Mouse (Mus musculus): ENCODE data around the gene Lmod3. TPM values are rescaled to one million over a fixed set of nuclear protein-coding genes. Genes with fewer than 3 reads are reported as not detected.
A peak's percentile ranks its signal among the peaks of the same experiment; 100 is the strongest.
"Not testable (repeated sequence)": the region's sequence is repeated elsewhere in the genome, so short reads cannot be mapped to it uniquely, and the experiment has no call there.

Lmod3 gene
- polyA plus RNA-seq, 1 experiment from 2014 or later: 0.36 TPM

DNA sequence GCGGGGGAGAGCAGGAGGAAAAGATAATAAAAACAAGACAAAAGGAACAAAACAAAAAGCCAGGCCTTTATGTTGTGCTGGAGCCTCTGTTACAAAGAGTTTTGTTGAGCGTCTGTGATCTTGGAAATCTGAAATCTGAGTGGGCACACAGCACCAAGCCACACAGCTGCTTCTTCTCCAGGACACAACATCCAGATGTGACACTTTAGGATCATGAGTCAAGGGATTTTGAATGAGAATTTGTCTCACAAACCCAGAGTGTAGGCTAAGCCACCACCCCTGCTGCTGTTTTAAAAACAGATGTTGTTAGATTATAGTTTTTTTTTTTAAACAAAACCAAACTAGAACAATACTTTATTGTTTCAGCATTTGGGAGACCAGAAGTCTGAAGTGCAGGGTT, 19.8 kb upstream of the Lmod3 start:
- 60% methylated on average over 2 of the region's 2 CpGs for WGBS
- no peak for ATAC-seq (replicated peaks; ENCODE audit: low FRiP score, low read depth)
- no peak overlapping the region for H3K27ac ChIP-seq

DNA sequence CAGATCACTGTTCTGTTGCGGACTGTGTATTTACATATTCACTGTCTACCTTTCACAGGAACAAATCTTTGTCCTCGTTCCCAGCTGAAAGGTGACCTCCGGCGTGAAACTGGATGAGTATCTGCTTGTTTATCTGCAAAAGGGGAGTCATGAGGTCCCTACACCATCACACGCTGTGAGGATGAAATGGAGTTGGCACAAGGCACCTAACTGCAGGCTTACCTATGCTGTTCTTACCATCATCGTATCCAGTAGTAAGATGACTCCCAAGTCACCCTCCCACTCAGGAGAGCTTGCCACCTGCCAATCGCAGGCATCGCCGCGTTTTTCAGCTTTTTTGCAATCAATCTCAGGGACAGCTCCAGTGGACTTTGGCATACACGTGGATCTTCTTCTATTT, 17.0 kb upstream of the Lmod3 start:
- H3K36me3 ChIP-seq (ENCODE audit: insufficient read depth, low read length): no peaks in the 10 kb centered on the region
- no peak overlapping the region for H3K27ac ChIP-seq
- H3K9me3 ChIP-seq (replicated peaks; ENCODE audit: low read length): no peaks in the 10 kb centered on the region
- TF ChIP-seq CTCF (IDR thresholded peaks at IDR 0.05; ENCODE audit: low read depth): no peak
- H3K4me1 ChIP-seq (replicated peaks; ENCODE audit: insufficient read depth, low read length): no peaks in the 10 kb centered on the region
- H3K27me3 ChIP-seq (ENCODE audit: insufficient read depth, low read length): no peaks in the 10 kb centered on the region
- DNase-seq (ENCODE audit: low spot score): no peak
- H3K4me3 ChIP-seq (replicated peaks; ENCODE audit: low read depth, low read length): no peak overlapping the region
- ATAC-seq (replicated peaks; ENCODE audit: low FRiP score, low read depth): no peak
- no peak overlapping the region for H3K9ac ChIP-seq (ENCODE audit: low read depth, low read length)
- 70% methylated on average over 11 of the region's 11 CpGs for WGBS
- H3K4me2 ChIP-seq (ENCODE audit: low read length): no peak overlapping the region

More for the DNA sequence above, 19.8 kb upstream of the Lmod3 start:
- no peak for DNase-seq (ENCODE audit: low spot score)
- no peaks in the 10 kb centered on the region for H3K4me1 ChIP-seq (replicated peaks; ENCODE audit: insufficient read depth, low read length)
- H3K9me3 ChIP-seq (replicated peaks; ENCODE audit: low read length): no peaks in the 10 kb centered on the region
- no peak overlapping the region for H3K9ac ChIP-seq (ENCODE audit: low read depth, low read length)
- H3K4me3 ChIP-seq (replicated peaks; ENCODE audit: low read depth, low read length): no peak overlapping the region
- H3K36me3 ChIP-seq (ENCODE audit: insufficient read depth, low read length): no peaks in the 10 kb centered on the region
- TF ChIP-seq CTCF (IDR thresholded peaks at IDR 0.05; ENCODE audit: low read depth): no peak
- H3K4me2 ChIP-seq (ENCODE audit: low read length): no peak overlapping the region
- no peaks in the 10 kb centered on the region for H3K27me3 ChIP-seq (ENCODE audit: insufficient read depth, low read length)

DNA sequence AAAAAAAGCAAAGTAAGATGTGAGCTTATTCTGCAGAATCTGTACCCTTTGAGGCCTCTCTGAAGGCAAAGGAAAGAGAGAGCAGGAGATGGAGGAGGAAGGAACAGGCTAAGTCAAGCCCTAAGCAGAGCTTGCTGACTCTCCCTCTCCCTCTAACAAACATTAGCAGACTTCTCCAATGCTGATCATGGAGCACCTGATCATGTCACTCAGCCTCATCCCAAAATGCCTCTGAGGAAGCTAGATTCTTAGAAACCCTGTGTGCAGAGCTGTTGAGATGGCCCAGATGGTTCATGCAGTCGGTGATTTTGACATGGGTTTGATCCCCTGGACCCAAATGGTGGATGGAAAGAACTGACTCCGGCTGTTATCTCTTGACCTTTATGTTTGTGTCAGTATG, 14.6 kb upstream of the Lmod3 start:
- H3K4me3 ChIP-seq (replicated peaks; ENCODE audit: low read depth, low read length): no peak overlapping the region
- ATAC-seq (replicated peaks; ENCODE audit: low FRiP score, low read depth) (no peak), DNase-seq (ENCODE audit: low spot score) (no peak)
- no peaks in the 10 kb centered on the region for H3K36me3 ChIP-seq (ENCODE audit: insufficient read depth, low read length)
- 80% methylated on average over 2 of the region's 2 CpGs for WGBS
- no peak overlapping the region for H3K4me2 ChIP-seq (ENCODE audit: low read length)
- TF ChIP-seq CTCF (IDR thresholded peaks at IDR 0.05; ENCODE audit: low read depth): no peak
- no peak overlapping the region for H3K9ac ChIP-seq (ENCODE audit: low read depth, low read length)
- H3K4me1 ChIP-seq (replicated peaks; ENCODE audit: insufficient read depth, low read length): no peaks in the 10 kb centered on the region
- no peaks in the 10 kb centered on the region for H3K27me3 ChIP-seq (ENCODE audit: insufficient read depth, low read length)
- H3K9me3 ChIP-seq (replicated peaks; ENCODE audit: low read length): no peaks in the 10 kb centered on the region
- no peak overlapping the region for H3K27ac ChIP-seq

DNA sequence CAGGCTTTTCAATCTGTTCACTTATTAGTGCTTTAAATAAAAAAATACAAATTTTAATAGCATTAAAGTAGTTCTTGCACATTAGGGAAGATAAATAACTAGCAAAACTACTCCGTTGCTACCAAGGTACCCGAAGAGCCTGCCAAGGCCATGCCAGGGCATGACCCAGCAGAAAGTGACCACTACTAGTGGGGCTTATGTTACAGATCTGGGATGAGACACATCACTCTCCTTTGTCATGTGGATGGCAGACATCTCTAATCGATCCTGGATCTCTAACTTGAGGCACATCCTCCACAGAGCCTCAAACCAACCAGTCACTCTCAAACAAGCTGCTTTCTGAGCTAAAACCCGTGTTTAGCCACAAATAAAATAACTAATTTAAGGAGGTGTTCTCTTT, 14.1 kb upstream of the Lmod3 start:
- H3K9me3 ChIP-seq (replicated peaks; ENCODE audit: low read length): no peaks in the 10 kb centered on the region
- WGBS: 60% methylated on average over 4 of the region's 4 CpGs
- no peak overlapping the region for H3K4me2 ChIP-seq (ENCODE audit: low read length)
- H3K4me3 ChIP-seq (replicated peaks; ENCODE audit: low read depth, low read length): no peak overlapping the region
- no peaks in the 10 kb centered on the region for H3K4me1 ChIP-seq (replicated peaks; ENCODE audit: insufficient read depth, low read length)
- H3K27me3 ChIP-seq (ENCODE audit: insufficient read depth, low read length): no peaks in the 10 kb centered on the region
- ATAC-seq (replicated peaks; ENCODE audit: low FRiP score, low read depth) (no peak), DNase-seq (ENCODE audit: low spot score) (no peak)
- H3K27ac ChIP-seq: no peak overlapping the region
- no peaks in the 10 kb centered on the region for H3K36me3 ChIP-seq (ENCODE audit: insufficient read depth, low read length)
- no peak for TF ChIP-seq CTCF (IDR thresholded peaks at IDR 0.05; ENCODE audit: low read depth)
- no peak overlapping the region for H3K9ac ChIP-seq (ENCODE audit: low read depth, low read length)

GRCm38 (mm10) chr6:97265705-97266104, 13.1 kb upstream of the Lmod3 start:
- no peaks in the 10 kb centered on the region for H3K36me3 ChIP-seq (ENCODE audit: insufficient read depth, low read length)
- no peaks in the 10 kb centered on the region for H3K4me1 ChIP-seq (replicated peaks; ENCODE audit: insufficient read depth, low read length)
- H3K27ac ChIP-seq: no peak overlapping the region
- WGBS: 65% methylated on average over 3 of the region's 3 CpGs
- no peaks in the 10 kb centered on the region for H3K27me3 ChIP-seq (ENCODE audit: insufficient read depth, low read length)
- DNase-seq (ENCODE audit: low spot score) (no peak), ATAC-seq (replicated peaks; ENCODE audit: low FRiP score, low read depth) (no peak)
- TF ChIP-seq CTCF (IDR thresholded peaks at IDR 0.05; ENCODE audit: low read depth): no peak
- no peaks in the 10 kb centered on the region for H3K9me3 ChIP-seq (replicated peaks; ENCODE audit: low read length)
- H3K9ac ChIP-seq (ENCODE audit: low read depth, low read length): no peak overlapping the region
- H3K4me3 ChIP-seq (replicated peaks; ENCODE audit: low read depth, low read length): no peak overlapping the region
- H3K4me2 ChIP-seq (ENCODE audit: low read length): no peak overlapping the region

- no peak overlapping the region for H3K9ac ChIP-seq (ENCODE audit: low read depth, low read length)
- ATAC-seq (replicated peaks; ENCODE audit: low FRiP score, low read depth) (no peak), DNase-seq (ENCODE audit: low spot score) (no peak)
- WGBS: 47% methylated on average over 8 of the region's 8 CpGs
- no peak overlapping the region for H3K27ac ChIP-seq
- H3K4me1 ChIP-seq (replicated peaks; ENCODE audit: insufficient read depth, low read length): no peaks in the 10 kb centered on the region
- no peak overlapping the region for H3K4me2 ChIP-seq (ENCODE audit: low read length)
- no peak for TF ChIP-seq CTCF (IDR thresholded peaks at IDR 0.05; ENCODE audit: low read depth)
- H3K27me3 ChIP-seq (ENCODE audit: insufficient read depth, low read length): no peaks in the 10 kb centered on the region
- H3K9me3 ChIP-seq (replicated peaks; ENCODE audit: low read length): no peaks in the 10 kb centered on the region
- no peak overlapping the region for H3K4me3 ChIP-seq (replicated peaks; ENCODE audit: low read depth, low read length)
- H3K36me3 ChIP-seq (ENCODE audit: insufficient read depth, low read length): no peaks in the 10 kb centered on the region
Observed at GRCm38 (mm10) chr6:97265240-97265639, 12.7 kb upstream of the Lmod3 start.

DNA sequence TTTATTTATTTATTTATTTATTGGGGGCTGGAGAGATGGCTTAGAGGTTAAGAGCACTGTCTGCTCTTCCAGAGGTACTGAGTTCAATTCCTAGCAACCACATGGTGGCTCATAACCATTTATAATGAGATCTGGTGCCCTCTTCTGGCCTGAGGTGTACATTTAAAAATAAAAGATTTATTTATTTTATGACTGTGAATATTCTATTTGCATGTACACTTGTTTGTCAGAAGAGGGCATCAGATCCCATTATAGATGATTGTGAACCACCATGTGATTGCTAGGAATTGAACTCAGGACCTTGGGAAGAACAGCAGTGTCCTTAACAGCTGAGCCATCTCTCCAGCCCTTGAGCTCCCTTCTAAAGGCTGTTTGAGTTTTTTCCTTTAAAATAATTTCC, 11.2 kb upstream of the Lmod3 start:
- not testable (repeated sequence) for H3K9me3 ChIP-seq (replicated peaks; ENCODE audit: low read length); H3K4me2 ChIP-seq (ENCODE audit: low read length); H3K27ac ChIP-seq; ATAC-seq (replicated peaks; ENCODE audit: low FRiP score, low read depth); H3K36me3 ChIP-seq (ENCODE audit: insufficient read depth, low read length); H3K9ac ChIP-seq (ENCODE audit: low read depth, low read length); H3K4me1 ChIP-seq (replicated peaks; ENCODE audit: insufficient read depth, low read length); H3K27me3 ChIP-seq (ENCODE audit: insufficient read depth, low read length); H3K4me3 ChIP-seq (replicated peaks; ENCODE audit: low read depth, low read length)
- TF ChIP-seq CTCF (IDR thresholded peaks at IDR 0.05; ENCODE audit: low read depth): peak; percentile 51
- DNase-seq (ENCODE audit: low spot score): peak; percentile 29

All from kidney, postnatal 0 days (tissue).